Mouse (Mus musculus) hindbrain, postnatal 0 days (tissue): ENCODE results near the gene Gm49711. TPM values are rescaled to one million over a fixed set of nuclear protein-coding genes. Genes with fewer than 3 reads are reported as not detected.

ENCODE experiments used
- ATAC-seq: fragments of 200-750 bp; cut with Nextera tagmentation; 2 replicates; pipeline ENCODE4 v1.8.0; 2017; ENCODE audit warnings: mild to moderate bottlenecking, moderate TSS enrichment, moderate library complexity
- DNase-seq: peaks from one replicate; pipeline ENCODE4 v3.0.0-alpha.2; 2015; ENCODE audit warnings: low spot score
- H3K27ac ChIP-seq: fragments of 300-500 bp; sonication (generic); 2 replicates; pipeline ENCODE4 v1.5.1; 2014; ENCODE audit warnings: mild to moderate bottlenecking
- H3K27me3 ChIP-seq: fragments of 300-500 bp; sonication (generic); 2 replicates; pipeline ENCODE4 v1.6.1; 2014; ENCODE audit warnings: low read length, mixed read lengths; ENCODE audit not compliant: insufficient read depth
- H3K36me3 ChIP-seq: fragments of 300-500 bp; sonication (generic); 2 replicates; pipeline ENCODE4 v1.6.1; 2014; ENCODE audit warnings: low read length, mixed read lengths; ENCODE audit not compliant: insufficient read depth
- H3K4me1 ChIP-seq: fragments of 300-500 bp; sonication (generic); 2 replicates; pipeline ENCODE4 v1.6.1; 2014; ENCODE audit warnings: antibody characterized with exemption, low read length, mixed read lengths; ENCODE audit not compliant: insufficient read depth
- H3K4me2 ChIP-seq: fragments of 300-500 bp; sonication (generic); 2 replicates; pipeline ENCODE4 v1.6.1; 2014; ENCODE audit warnings: low read depth, mild to moderate bottlenecking, low read length, moderate library complexity, mixed read lengths
- H3K4me3 ChIP-seq: fragments of 300-500 bp; sonication (generic); 2 replicates; pipeline ENCODE4 v1.5.1; 2014; ENCODE audit warnings: low read length
- H3K9ac ChIP-seq: fragments of 300-500 bp; sonication (generic); replicated peaks from 2 replicates; pipeline ENCODE4 v1.6.1; 2014; ENCODE audit warnings: mild to moderate bottlenecking, low read length, moderate library complexity, mixed read lengths
- H3K9me3 ChIP-seq: fragments of 300-500 bp; sonication (generic); 2 replicates; pipeline ENCODE4 v1.6.1; 2016; ENCODE audit warnings: low read length, mixed read lengths
- CTCF ChIP-seq: IDR thresholded peaks from 2 replicates; pipeline ENCODE4 v1.5.1; 2016; ENCODE audit warnings: antibody characterized with exemption, control low read depth, low read depth
- WGBS: fragments of 180-500 bp; shearing (Covaris S2); extraction: QIAGEN DNeasy Blood & Tissue Kit; methylation state at CpG from one replicate; pipeline ENCODE4 v1.1.7; 2014; 5-methylcytosine and 5-hydroxymethylcytosine counted together
- polyA plus RNA-seq: library from polyadenylated mRNA; unstranded; fragments of >200 nt; fragmentation: Nextera tagmentation; extraction: Ambion mirVana; gene quantifications from 2 replicates; pipeline ENCODE4 v1.2.1, GENCODE M21; 2015
- total RNA-seq: library from RNA; depleted of rRNA; stranded (reverse); fragments of >200 nt; gene quantifications from 2 replicates; pipeline ENCODE4 v1.2.3, GENCODE M21; 2014

Gene Gm49711
- total and polyA plus RNA-seq, 2 experiments from 2014 or later = 0.58 TPM; not detected in 1

GRCm38 (mm10) chr16:92022494-92023283, 35.4 kb upstream of the Gm49711 start:
- H3K9me3 ChIP-seq = no peaks in the 10 kb centered on the region
- no peak overlapping the region for H3K4me2 ChIP-seq
- DNase-seq = peak; percentile 15
- WGBS = 65% methylated on average over 20 of the region's 20 CpGs
- H3K9ac ChIP-seq = no peak overlapping the region
- peaks cover 8% of the 10 kb centered on the region; the same call in 1 of the 2 replicates for H3K4me1 ChIP-seq
- no peak overlapping the region for H3K4me3 ChIP-seq
- H3K36me3 ChIP-seq = no peaks in the 10 kb centered on the region
- ATAC-seq = no peak
- no peaks in the 10 kb centered on the region for H3K27me3 ChIP-seq
- no peak overlapping the region for H3K27ac ChIP-seq
- TF ChIP-seq CTCF = no peak

GRCm38 (mm10) chr16:92033286-92033685, 24.8 kb upstream of the Gm49711 start:
- Histone ChIP-seq H3K27me3 (no peaks in the 10 kb centered on the region), H3K9me3 (no peaks in the 10 kb centered on the region), H3K27ac (no peak overlapping the region), H3K4me1 (no peaks in the 10 kb centered on the region), H3K4me2 (no peak overlapping the region), H3K36me3 (no peaks in the 10 kb centered on the region), H3K9ac (no peak overlapping the region), H3K4me3 (no peak overlapping the region)
- ATAC-seq = no peak
- no peak for TF ChIP-seq CTCF
- 85% methylated on average over 3 of the region's 3 CpGs for WGBS
- DNase-seq = no peak

- no peak overlapping the region for H3K4me3 ChIP-seq
- H3K9me3 ChIP-seq = no peaks in the 10 kb centered on the region
- no peaks in the 10 kb centered on the region for H3K27me3 ChIP-seq
- H3K27ac ChIP-seq = no peak overlapping the region
- no peak for DNase-seq
- H3K36me3 ChIP-seq = no peaks in the 10 kb centered on the region
- no peaks in the 10 kb centered on the region for H3K4me1 ChIP-seq
- H3K9ac ChIP-seq = no peak overlapping the region
- ATAC-seq = no peak
- no peak overlapping the region for H3K4me2 ChIP-seq
- no peak for TF ChIP-seq CTCF
- WGBS = 71% methylated on average over 5 of the region's 5 CpGs
These were observed 23.4 kb upstream of the Gm49711 start for GRCm38 (mm10) chr16:92034676-92035075.

- WGBS = 42% methylated on average over 8 of the region's 8 CpGs
- no peak for ATAC-seq
These were observed 21.4 kb upstream of the Gm49711 start for GRCm38 (mm10) chr16:92036701-92037100.

GRCm38 (mm10) chr16:92037891-92038607, 20.1 kb upstream of the Gm49711 start:
- WGBS = 83% methylated on average over 21 of the region's 21 CpGs

More at GRCm38 (mm10) chr16:92036701-92037100, 21.4 kb upstream of the Gm49711 start:
- Histone ChIP-seq H3K36me3 (no peaks in the 10 kb centered on the region), H3K27me3 (no peaks in the 10 kb centered on the region), H3K4me1 (no peaks in the 10 kb centered on the region), H3K27ac (no peak overlapping the region), H3K9ac (no peak overlapping the region), H3K4me2 (no peak overlapping the region), H3K9me3 (no peaks in the 10 kb centered on the region), H3K4me3 (no peak overlapping the region)
- TF ChIP-seq CTCF = no peak
- DNase-seq = no peak

GRCm38 (mm10) chr16:92039421-92039820, 18.7 kb upstream of the Gm49711 start:
- WGBS = 90% methylated on average over 7 of the region's 7 CpGs
- TF ChIP-seq CTCF = no peak
- H3K27ac ChIP-seq = no peak overlapping the region
- H3K9me3 ChIP-seq = no peaks in the 10 kb centered on the region
- no peaks in the 10 kb centered on the region for H3K4me1 ChIP-seq
- no peaks in the 10 kb centered on the region for H3K27me3 ChIP-seq
- no peaks in the 10 kb centered on the region for H3K36me3 ChIP-seq
- no peak for ATAC-seq
- no peak for DNase-seq
- no peak overlapping the region for H3K4me3 ChIP-seq
- H3K9ac ChIP-seq = no peak overlapping the region
- no peak overlapping the region for H3K4me2 ChIP-seq

More at GRCm38 (mm10) chr16:92037891-92038607, 20.1 kb upstream of the Gm49711 start:
- Histone ChIP-seq H3K36me3 (no peaks in the 10 kb centered on the region), H3K27me3 (no peaks in the 10 kb centered on the region), H3K4me3 (no peak overlapping the region), H3K9me3 (no peaks in the 10 kb centered on the region), H3K9ac (no peak overlapping the region), H3K27ac (no peak overlapping the region), H3K4me1 (no peaks in the 10 kb centered on the region), H3K4me2 (no peak overlapping the region)
- TF ChIP-seq CTCF = no peak
- ATAC-seq (no peak), DNase-seq (no peak)
